Mouse (Mus musculus): ENCODE results near the gene Xpc. TPM values are rescaled to one million over a fixed set of nuclear protein-coding genes. Genes with fewer than 3 reads are reported as not detected.
A peak's percentile ranks its signal among the peaks of the same experiment; 100 is the strongest.

Xpc gene
- polyA plus RNA-seq, 2 experiments: 11.6 to 14.2 TPM

- Histone ChIP-seq H3K27me3 (ENCODE audit: control insufficient read depth, insufficient read depth, low read length) (no peaks in the 10 kb centered on the region), H3K36me3 (ENCODE audit: control insufficient read depth, insufficient read depth, low read length) (peaks cover 13% of the 10 kb centered on the region; the same call in 1 of the 2 replicates), H3K4me3 (replicated peaks; ENCODE audit: low read length) (no peak overlapping the region), H3K27ac (replicated peaks; ENCODE audit: low read depth, low read length) (no peak overlapping the region), H3K4me2 (replicated peaks; ENCODE audit: low read depth, low read length, severe bottlenecking) (no peak overlapping the region), H3K9ac (ENCODE audit: low read depth, low read length, severe bottlenecking) (no peak overlapping the region), H3K9me3 (ENCODE audit: control insufficient read depth, low read length) (no peaks in the 10 kb centered on the region), H3K4me1 (ENCODE audit: control insufficient read depth, insufficient read depth, low read length) (0 out of 2 replicates have a peak, but pooled peaks cover under 1% of the 10 kb centered on the region)
- WGBS: 84% methylated on average over 7 of the region's 7 CpGs
- no peak for TF ChIP-seq POLR2A (IDR thresholded peaks at IDR 0.05; ENCODE audit: borderline replicate concordance, extremely low read depth, insufficient read depth, insufficient read length)
- ATAC-seq (ENCODE audit: low FRiP score, low read depth) (no peak), DNase-seq (ENCODE audit: low spot score) (no peak)
Measured at GRCm38 (mm10) chr6:91528265-91528664, 12.6 kb upstream of the Xpc start.

- whole genome bisulfite sequencing: 48% methylated on average over 5 of the region's 5 CpGs
- H3K4me2 ChIP-seq (replicated peaks; ENCODE audit: low read depth, low read length, severe bottlenecking): no peak overlapping the region
Measured at GRCm38 (mm10) chr6:91527227-91527860, 11.7 kb upstream of the Xpc start.

GRCm38 (mm10) chr6:91525544-91525943, 9.9 kb upstream of the Xpc start:
- Histone ChIP-seq H3K9me3 (ENCODE audit: control insufficient read depth, low read length) (no peaks in the 10 kb centered on the region), H3K4me3 (replicated peaks; ENCODE audit: low read length) (no peak overlapping the region), H3K4me2 (replicated peaks; ENCODE audit: low read depth, low read length, severe bottlenecking) (no peak overlapping the region), H3K27me3 (ENCODE audit: control insufficient read depth, insufficient read depth, low read length) (no peaks in the 10 kb centered on the region), H3K9ac (ENCODE audit: low read depth, low read length, severe bottlenecking) (no peak overlapping the region), H3K36me3 (ENCODE audit: control insufficient read depth, insufficient read depth, low read length) (peaks cover 40% of the 10 kb centered on the region), H3K27ac (replicated peaks; ENCODE audit: low read depth, low read length) (no peak overlapping the region), H3K4me1 (ENCODE audit: control insufficient read depth, insufficient read depth, low read length) (no peaks in the 10 kb centered on the region)
- 82% methylated on average over 4 of the region's 4 CpGs for WGBS
- no peak for TF ChIP-seq POLR2A (IDR thresholded peaks at IDR 0.05; ENCODE audit: borderline replicate concordance, extremely low read depth, insufficient read depth, insufficient read length)
- DNase-seq (ENCODE audit: low spot score): no peak
- ATAC-seq (ENCODE audit: low FRiP score, low read depth): no peak

More at GRCm38 (mm10) chr6:91527227-91527860, 11.7 kb upstream of the Xpc start:
- TF ChIP-seq POLR2A (IDR thresholded peaks at IDR 0.05; ENCODE audit: borderline replicate concordance, extremely low read depth, insufficient read depth, insufficient read length): no peak
- H3K9ac ChIP-seq (ENCODE audit: low read depth, low read length, severe bottlenecking): no peak overlapping the region
- no peaks in the 10 kb centered on the region for H3K4me1 ChIP-seq (ENCODE audit: control insufficient read depth, insufficient read depth, low read length)
- DNase-seq (ENCODE audit: low spot score) (peak; percentile 76), ATAC-seq (ENCODE audit: low FRiP score, low read depth) (peak; percentile 66; the same call in 1 of the 2 replicates)
- no peak overlapping the region for H3K4me3 ChIP-seq (replicated peaks; ENCODE audit: low read length)
- H3K27me3 ChIP-seq (ENCODE audit: control insufficient read depth, insufficient read depth, low read length): no peaks in the 10 kb centered on the region
- no peak overlapping the region for H3K27ac ChIP-seq (replicated peaks; ENCODE audit: low read depth, low read length)
- peaks cover 22% of the 10 kb centered on the region for H3K36me3 ChIP-seq (ENCODE audit: control insufficient read depth, insufficient read depth, low read length)
- H3K9me3 ChIP-seq (ENCODE audit: control insufficient read depth, low read length): no peaks in the 10 kb centered on the region

- no peaks in the 10 kb centered on the region for H3K27me3 ChIP-seq (ENCODE audit: control insufficient read depth, insufficient read depth, low read length)
- no peak overlapping the region for H3K4me3 ChIP-seq (replicated peaks; ENCODE audit: low read length)
- ATAC-seq (ENCODE audit: low FRiP score, low read depth) (no peak), DNase-seq (ENCODE audit: low spot score) (no peak)
- no peak for TF ChIP-seq POLR2A (IDR thresholded peaks at IDR 0.05; ENCODE audit: borderline replicate concordance, extremely low read depth, insufficient read depth, insufficient read length)
- no peak overlapping the region for H3K9ac ChIP-seq (ENCODE audit: low read depth, low read length, severe bottlenecking)
- no peaks in the 10 kb centered on the region for H3K9me3 ChIP-seq (ENCODE audit: control insufficient read depth, low read length)
- peaks cover 66% of the 10 kb centered on the region for H3K36me3 ChIP-seq (ENCODE audit: control insufficient read depth, insufficient read depth, low read length)
- WGBS: 90% methylated on average over 5 of the region's 5 CpGs
- no peaks in the 10 kb centered on the region for H3K4me1 ChIP-seq (ENCODE audit: control insufficient read depth, insufficient read depth, low read length)
- no peak overlapping the region for H3K4me2 ChIP-seq (replicated peaks; ENCODE audit: low read depth, low read length, severe bottlenecking)
- no peak overlapping the region for H3K27ac ChIP-seq (replicated peaks; ENCODE audit: low read depth, low read length)
Measured at GRCm38 (mm10) chr6:91522816-91523215, 7.1 kb upstream of the Xpc start.

GRCm38 (mm10) chr6:91518454-91519020, 2.8 kb upstream of the Xpc start:
- peaks cover 14% of the 10 kb centered on the region for H3K4me1 ChIP-seq (ENCODE audit: control insufficient read depth, insufficient read depth, low read length)

More at GRCm38 (mm10) chr6:91518454-91519020, 2.8 kb upstream of the Xpc start:
- H3K36me3 ChIP-seq (ENCODE audit: control insufficient read depth, insufficient read depth, low read length): peaks cover 58% of the 10 kb centered on the region
- no peak overlapping the region for H3K9ac ChIP-seq (ENCODE audit: low read depth, low read length, severe bottlenecking)
- no peak overlapping the region for H3K4me3 ChIP-seq (replicated peaks; ENCODE audit: low read length)
- DNase-seq (ENCODE audit: low spot score) (no peak), ATAC-seq (ENCODE audit: low FRiP score, low read depth) (no peak)
- no peak overlapping the region for H3K4me2 ChIP-seq (replicated peaks; ENCODE audit: low read depth, low read length, severe bottlenecking)
- H3K9me3 ChIP-seq (ENCODE audit: control insufficient read depth, low read length): no peaks in the 10 kb centered on the region
- no peak for TF ChIP-seq POLR2A (IDR thresholded peaks at IDR 0.05; ENCODE audit: borderline replicate concordance, extremely low read depth, insufficient read depth, insufficient read length)
- WGBS: 87% methylated on average over 7 of the region's 7 CpGs
- H3K27ac ChIP-seq (replicated peaks; ENCODE audit: low read depth, low read length): no peak overlapping the region
- H3K27me3 ChIP-seq (ENCODE audit: control insufficient read depth, insufficient read depth, low read length): no peaks in the 10 kb centered on the region
